Mouse (Mus musculus) Patski (cell line): ENCODE data around the gene Atp5h. TPM values are rescaled to one million over a fixed set of nuclear protein-coding genes. Genes with fewer than 3 reads are reported as not detected.

Source experiments
- ATAC-seq: fragments of 100-300 bp; one replicate; pipeline ENCODE4 v1.8.0; 2021
- CTCF ChIA-PET: fragments of 350-600 bp; sonication (Branson Sonifier 250); formaldehyde crosslinking; loops from one replicate; lab custom pipeline; 2022; ENCODE audit warnings: inconsistent platforms; lab: Charles Lee
- POLR2A ChIA-PET: fragments of 350-600 bp; sonication (Branson Sonifier 250); formaldehyde crosslinking; loops from one replicate; lab custom pipeline; 2022; ENCODE audit warnings: antibody characterized with exemption, inconsistent platforms; lab: Charles Lee
- DNase-seq: peaks from one replicate; pipeline ENCODE4 v3.0.0-alpha.2; 2011; ENCODE audit warnings: low read depth, low spot score
- H3K27me3 ChIP-seq: fragments of 371-371 bp; one replicate; pipeline ENCODE4 v1.5.1; 2021
- CTCF ChIP-seq: fragments of 100-300 bp; IDR thresholded peaks from one replicate; pipeline ENCODE4 v1.5.1; 2021
- in situ Hi-C: fragments of 300-500 bp; cut with MboI; formaldehyde crosslinking; loops from 3 replicates; pipeline ENCODE4 v1.11.1; 2018; ENCODE audit warnings: low pct_unique_long_range_greater_than_20kb, mixed read lengths
- polyA plus RNA-seq: library from polyadenylated mRNA; unstranded; gene quantifications from one replicate; pipeline ENCODE4 v1.2.3, GENCODE M21; 2021

Atp5h gene
- polyA plus RNA-seq, 1 experiment from 2014 or later = 727 TPM

DNA sequence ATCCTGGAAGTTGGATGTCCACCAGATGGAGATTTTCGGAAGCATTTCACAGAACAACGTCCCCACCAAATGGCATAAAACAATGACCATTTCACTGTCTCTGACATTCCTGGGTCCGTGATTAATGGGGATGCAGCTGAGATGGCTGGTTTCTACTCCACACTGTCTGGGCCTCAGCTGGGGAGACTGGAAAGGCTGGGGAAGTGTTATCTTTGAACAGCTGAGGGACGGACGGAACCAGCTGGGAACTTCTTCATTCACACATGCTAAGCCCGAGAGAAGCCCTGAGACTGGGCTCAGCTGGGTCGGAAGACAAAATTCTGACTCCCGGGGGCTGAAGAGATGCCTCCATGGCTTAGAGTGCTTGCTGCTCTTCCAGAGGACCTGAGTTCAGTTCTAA lies 48.4 kb downstream of the Atp5h start:
- no peak for ATAC-seq

GRCm38 (mm10) chr11:115370368-115370767 lies 49.4 kb downstream of the Atp5h start:
- H3K27me3 ChIP-seq = peaks cover 9% of the 10 kb centered on the region
- CTCF ChIA-PET = no interaction called here
- ATAC-seq = no peak
- no peak for DNase-seq
- in situ Hi-C loops = no loop called here
- TF ChIP-seq CTCF = no peak
- POLR2A ChIA-PET = no interaction called here

More for the DNA sequence above, 48.4 kb downstream of the Atp5h start:
- in situ Hi-C loops = no loop called here
- ChIA-PET POLR2A (no interaction called here), CTCF (no interaction called here)
- peaks cover 9% of the 10 kb centered on the region for H3K27me3 ChIP-seq
- TF ChIP-seq CTCF = no peak
- no peak for DNase-seq

DNA sequence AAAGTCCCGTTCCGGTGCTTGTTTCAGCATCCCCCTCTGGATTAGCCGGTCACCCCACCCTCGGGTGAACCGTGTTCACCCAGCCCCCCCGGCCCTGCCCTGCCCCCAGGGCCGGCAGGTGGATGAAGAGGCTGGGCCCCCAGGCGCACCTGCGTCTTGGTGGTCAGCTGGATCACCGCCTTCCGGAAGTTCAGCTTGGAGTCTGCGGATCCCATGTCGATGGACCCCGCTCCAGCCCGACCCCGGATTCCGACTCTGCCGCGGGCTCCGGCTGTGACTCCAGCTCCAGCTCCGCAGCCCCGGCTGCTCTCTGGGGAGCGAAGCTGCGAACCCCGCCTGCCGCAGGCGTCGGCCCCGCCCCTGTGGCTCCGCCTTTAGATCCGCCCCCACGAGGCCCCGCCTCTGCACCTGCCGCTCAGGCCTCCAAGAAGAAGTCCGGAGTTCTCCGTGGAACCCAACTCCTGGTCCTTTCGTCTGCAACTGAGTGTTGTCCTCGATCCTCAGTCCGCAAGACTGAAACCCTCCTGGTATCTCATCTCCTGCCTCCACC lies 52.3 kb downstream of the Atp5h start, which contains the start of gene Hid1:
Gene Hid1, minus strand, starts transcription at position 362 of the 550 bp plus-strand sequence.
- TF ChIP-seq CTCF = no peak
- peaks cover 9% of the 10 kb centered on the region for H3K27me3 ChIP-seq
- in situ Hi-C loops = no loop called here
- CTCF ChIA-PET = interaction anchor here (1.5 to 2.1 kb wide), 2 partner anchors 8 to 45 kb away, joined by 4 to 6 read pairs; partner anchors contain the start of gene Ush1g
- ATAC-seq (peak; percentile 80), DNase-seq (no peak)
- POLR2A ChIA-PET = interaction anchor here (2.0 kb wide), 1 partner anchor 36 kb away, joined by 4 read pairs; the partner anchor contains the start of gene Mrpl58

GRCm38 (mm10) chr11:115366706-115367394 lies 52.9 kb downstream of the Atp5h start:
- in situ Hi-C loops = no loop called here
- DNase-seq = no peak
- peak; percentile 52 for ATAC-seq
- CTCF ChIA-PET = interaction anchor here (0.7 to 2.1 kb wide), 3 partner anchors 8 to 108 kb away, joined by 3 to 6 read pairs (median 4); partner anchors contain the start of gene Ush1g
- no peak for TF ChIP-seq CTCF
- POLR2A ChIA-PET = interaction anchor here (0.5 to 3.0 kb wide), 3 partner anchors 37 to 103 kb away, joined by 3 to 9 read pairs (median 4); partner anchors contain the start of gene Mrpl58
- H3K27me3 ChIP-seq = peaks cover 9% of the 10 kb centered on the region

GRCm38 (mm10) chr11:115366039-115366705 lies 53.6 kb downstream of the Atp5h start:
- no peak for TF ChIP-seq CTCF
- in situ Hi-C loops = no loop called here
- CTCF ChIA-PET = interaction anchor here (0.7 to 2.2 kb wide), 3 partner anchors 12 to 108 kb away, joined by 3 to 6 read pairs (median 5); partner anchors contain the start of gene Ush1g

More at GRCm38 (mm10) chr11:115366039-115366705, 53.6 kb downstream of the Atp5h start:
- DNase-seq (no peak), ATAC-seq (no peak)
- POLR2A ChIA-PET = interaction anchor here (0.5 to 3.0 kb wide), 5 partner anchors 37 to 104 kb away, joined by 3 to 9 read pairs (median 3); partner anchors contain the start of gene Mrpl58
- peaks cover 9% of the 10 kb centered on the region for H3K27me3 ChIP-seq

Other genes starting within 250 kb of the Atp5h start
- gene Tmem104, start 232.5 kb downstream of the Atp5h start, polyA plus RNA-seq = 10.2 TPM
- gene Nat9, start 232.1 kb downstream of the Atp5h start, polyA plus RNA-seq = 28.0 TPM
- not detected for gene Grin2c, start 152.7 kb downstream of the Atp5h start, polyA plus RNA-seq
- 7.1 TPM for gene Fdxr, start 142.9 kb downstream of the Atp5h start, polyA plus RNA-seq
- gene Fads6, start 122.3 kb downstream of the Atp5h start, polyA plus RNA-seq = 0.05 TPM
- not detected for gene Otop2, start 112.8 kb downstream of the Atp5h start, polyA plus RNA-seq
- gene Ush1g, start 97.9 kb downstream of the Atp5h start, polyA plus RNA-seq = 0.32 TPM
- not detected for gene Otop3, start 85.2 kb downstream of the Atp5h start, polyA plus RNA-seq
- gene Hid1, start 52.2 kb downstream of the Atp5h start, polyA plus RNA-seq = 15.3 TPM
- gene Cdr2l, start 38.0 kb downstream of the Atp5h start, polyA plus RNA-seq = 21.3 TPM
- 99.9 TPM for gene Mrpl58, start 16.2 kb downstream of the Atp5h start, polyA plus RNA-seq
- gene Kctd2, start 166 bp upstream of the Atp5h start, polyA plus RNA-seq = 46.0 TPM
- gene Trim80, start 20.6 kb upstream of the Atp5h start, polyA plus RNA-seq = not detected
- 0.15 TPM for gene Slc16a5, start 42.5 kb upstream of the Atp5h start, polyA plus RNA-seq
- gene Armc7, start 55.7 kb upstream of the Atp5h start, polyA plus RNA-seq = 13.3 TPM
- 128 TPM for gene Nt5c, start 71.9 kb upstream of the Atp5h start, polyA plus RNA-seq
- gene Jpt1, start 94.4 kb upstream of the Atp5h start, polyA plus RNA-seq = 179 TPM
- 381 TPM for gene Sumo2, start 116.3 kb upstream of the Atp5h start, polyA plus RNA-seq
- 78.9 TPM for gene Nup85, start 144.5 kb upstream of the Atp5h start, polyA plus RNA-seq
- gene Mrps7, start 184.0 kb upstream of the Atp5h start, polyA plus RNA-seq = 69.9 TPM
- 31.0 TPM for gene Gga3, start 184.1 kb upstream of the Atp5h start, polyA plus RNA-seq
- gene Mif4gd, start 193.0 kb upstream of the Atp5h start, polyA plus RNA-seq = 47.4 TPM
- 48.1 TPM for gene Slc25a19, start 208.3 kb upstream of the Atp5h start, polyA plus RNA-seq